Mouse (Mus musculus): ENCODE data around the gene Mmp19. TPM values are rescaled to one million over a fixed set of nuclear protein-coding genes. Genes with fewer than 3 reads are reported as not detected.

Gene Mmp19
- total RNA-seq (2023; ENCODE audit: inconsistent age), result 0.22 to 0.45 TPM in 2 of 4 replicates, not detected in the others

DNA sequence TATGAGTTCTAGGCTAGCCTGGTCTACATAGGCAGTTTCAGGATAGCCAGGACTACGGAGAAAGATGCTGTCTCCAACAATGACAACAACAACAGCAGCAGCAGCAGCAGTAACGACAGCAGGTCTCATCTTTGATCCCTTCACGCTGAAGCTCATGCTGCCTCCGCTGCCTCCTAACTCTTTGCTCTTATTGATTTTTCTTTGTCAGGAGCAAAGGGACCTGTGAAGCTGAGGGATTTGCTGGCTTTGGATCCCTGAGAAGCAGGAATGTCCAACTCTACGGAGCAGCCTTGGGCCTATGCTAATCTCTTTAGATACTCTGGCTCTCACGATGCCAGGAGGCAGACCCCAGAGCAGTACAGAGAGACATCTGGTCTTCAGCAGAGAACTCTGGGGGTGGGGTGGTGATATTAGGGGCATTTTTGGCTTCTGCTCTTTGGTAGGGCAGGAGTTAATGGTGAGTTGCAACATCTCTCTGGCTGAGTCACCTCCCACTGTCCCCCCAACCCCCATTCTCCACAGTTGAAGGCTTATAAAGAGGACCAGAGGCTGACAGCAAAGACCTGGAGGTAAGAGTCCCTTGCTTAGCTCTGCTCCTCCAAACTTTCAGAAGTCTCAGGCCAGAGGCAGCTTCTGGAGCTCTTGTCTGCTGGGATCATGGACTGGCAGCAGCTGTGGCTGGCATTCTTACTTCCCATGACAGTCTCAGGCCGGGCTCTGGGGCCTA is at the start of gene Mmp19:
TSS of gene Mmp19 (plus strand) at position 513 of the 727 bp plus-strand sequence.

DNA sequence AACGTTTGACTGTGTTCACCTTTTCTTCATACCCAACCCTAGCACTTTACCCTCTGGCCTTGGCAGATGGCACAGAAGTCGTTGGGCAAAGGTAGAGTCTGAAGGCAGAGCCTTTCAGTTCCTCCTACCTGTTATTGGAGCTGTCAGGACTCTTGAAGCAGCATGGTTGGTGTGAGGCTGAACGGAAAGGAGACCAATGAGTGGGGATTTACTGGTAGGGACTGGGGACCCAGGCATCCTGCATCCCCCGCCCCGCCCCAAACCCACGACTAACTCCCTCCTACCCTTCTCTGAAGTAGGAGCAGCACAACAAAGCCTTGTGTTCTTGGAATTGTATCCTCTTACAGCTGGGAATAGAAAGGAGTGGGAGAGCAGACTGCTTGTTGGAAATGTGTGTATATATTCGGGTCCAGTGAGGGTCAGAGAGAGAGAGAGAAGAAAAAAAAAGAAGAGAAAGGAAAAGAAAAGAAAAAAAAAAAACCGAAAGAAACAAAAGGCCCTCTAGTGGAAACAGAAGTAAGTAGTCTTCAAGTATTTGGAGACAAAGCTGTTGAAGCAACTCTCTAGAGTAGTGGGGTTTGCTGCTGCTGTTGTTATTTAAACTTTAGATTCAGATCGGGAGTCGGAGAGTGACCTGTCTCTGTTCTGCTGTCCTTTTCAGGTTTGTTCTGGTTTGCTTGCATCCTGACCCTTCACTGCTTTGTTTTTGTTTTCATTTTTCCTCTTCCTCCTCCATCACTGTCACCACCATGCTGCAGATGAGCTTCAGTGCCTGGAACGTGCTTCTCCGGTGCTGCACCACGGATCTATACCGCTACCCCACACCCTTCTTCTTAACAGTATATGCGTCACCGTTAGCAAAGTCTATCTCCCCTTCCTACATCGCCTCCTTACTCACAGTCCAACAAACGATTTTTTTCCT is 45.8 kb upstream of the Mmp19 start, which contains the start of gene Dgka:
TSS of gene Dgka (minus strand) at position 176 of the 922 bp plus-strand sequence.

DNA sequence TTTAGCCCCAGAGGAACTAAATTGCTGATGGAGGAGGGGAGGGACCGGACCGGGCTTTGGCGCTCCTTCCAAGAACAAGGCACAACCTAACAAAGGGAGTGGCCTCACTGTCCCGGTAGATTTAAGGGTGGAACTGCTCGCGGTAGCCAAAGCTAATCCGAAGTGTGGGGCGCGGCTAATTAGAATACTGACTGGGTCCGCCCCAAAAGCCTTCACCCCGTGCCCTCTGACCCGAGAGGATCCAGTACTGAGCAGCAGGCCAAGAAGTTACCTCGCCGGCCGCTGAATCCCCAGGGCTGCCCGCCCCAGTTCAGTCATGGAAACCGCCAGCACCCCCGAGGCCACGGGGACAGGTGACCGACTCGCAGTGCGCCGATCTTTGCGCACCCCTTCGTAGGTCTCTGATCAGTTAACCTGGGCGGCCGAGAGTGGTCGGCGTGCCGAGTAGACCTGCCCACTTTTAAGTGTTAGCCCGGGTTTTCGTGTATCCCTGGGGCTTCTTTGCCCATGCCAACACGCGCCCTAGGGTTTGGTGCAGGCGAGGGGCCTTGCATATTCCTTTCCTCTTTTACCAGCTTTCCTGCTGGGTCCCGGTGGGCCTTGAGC is 43.0 kb upstream of the Mmp19 start, which contains the start of gene Pym1:
TSS of gene Pym1 (plus strand) at position 244 of the 606 bp plus-strand sequence.

DNA sequence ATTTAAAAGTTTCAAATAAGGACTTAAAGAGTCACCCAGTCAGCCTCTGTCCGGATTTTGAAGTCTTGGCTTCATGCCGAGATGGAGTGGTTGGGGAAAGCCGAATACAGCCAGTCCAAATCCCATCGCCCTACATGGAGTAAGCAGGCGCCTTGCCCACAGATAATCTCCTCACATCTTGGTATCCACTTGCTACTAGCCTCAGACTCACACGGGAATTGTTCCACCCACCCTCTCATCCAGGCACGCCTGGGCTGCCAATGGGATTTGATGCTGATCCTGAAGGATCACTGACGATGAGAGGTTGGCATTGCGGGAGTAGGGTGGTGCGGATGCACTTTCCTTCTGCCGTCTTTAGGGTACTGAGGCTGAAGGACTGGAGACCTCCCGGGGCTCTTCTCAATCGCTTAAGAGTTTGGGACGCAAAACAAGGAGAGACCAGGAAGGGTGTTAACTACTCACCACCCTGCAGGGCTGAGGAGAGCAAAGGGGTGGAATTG is 13.1 kb downstream of the Mmp19 start, which contains the start of gene Dnajc14:
TSS of gene Dnajc14 (plus strand) at position 292 of the 500 bp plus-strand sequence.

DNA sequence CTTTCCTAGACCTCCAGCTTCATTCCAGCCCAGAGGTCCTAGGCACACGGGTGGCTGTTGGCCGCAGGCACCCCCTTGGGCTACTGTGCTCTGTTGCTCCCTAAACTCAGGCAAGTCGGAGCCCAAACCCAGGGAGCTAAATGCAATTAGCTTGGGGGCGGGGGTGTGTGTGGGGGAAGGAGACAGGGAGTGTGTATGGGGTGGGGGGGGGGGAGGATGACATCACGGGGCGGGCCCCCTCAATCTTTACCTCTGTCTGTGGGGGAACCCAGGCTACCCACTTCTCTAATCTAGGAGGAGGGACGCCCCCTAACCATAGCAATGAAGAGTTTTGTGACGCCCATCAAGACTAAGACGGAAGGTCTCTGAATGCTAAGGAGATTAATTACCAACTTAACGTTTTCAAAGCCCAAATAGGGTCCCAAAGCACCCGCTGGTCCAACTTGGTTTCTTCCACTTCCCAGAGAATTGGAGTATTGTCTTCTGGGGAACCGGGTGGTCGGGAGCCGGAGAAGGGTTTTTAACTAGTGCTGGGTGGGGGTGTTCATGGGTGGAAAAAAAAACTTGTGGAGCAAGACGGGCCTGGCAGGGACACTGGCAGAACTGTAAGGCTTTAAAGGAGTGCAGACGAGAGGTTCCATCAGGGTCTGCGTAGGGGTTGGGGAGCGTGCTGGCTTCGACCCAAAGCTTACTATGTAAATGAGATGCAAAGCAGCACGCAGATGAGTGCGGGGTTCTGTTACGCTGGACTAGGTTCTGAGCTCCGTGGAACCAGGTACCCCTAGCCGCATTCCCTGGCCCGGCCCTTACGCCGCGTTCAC is 13.8 kb downstream of the Mmp19 start, which contains the start of gene Tmem198b:
TSS of gene Tmem198b (minus strand) at position 100 of the 821 bp plus-strand sequence.

DNA sequence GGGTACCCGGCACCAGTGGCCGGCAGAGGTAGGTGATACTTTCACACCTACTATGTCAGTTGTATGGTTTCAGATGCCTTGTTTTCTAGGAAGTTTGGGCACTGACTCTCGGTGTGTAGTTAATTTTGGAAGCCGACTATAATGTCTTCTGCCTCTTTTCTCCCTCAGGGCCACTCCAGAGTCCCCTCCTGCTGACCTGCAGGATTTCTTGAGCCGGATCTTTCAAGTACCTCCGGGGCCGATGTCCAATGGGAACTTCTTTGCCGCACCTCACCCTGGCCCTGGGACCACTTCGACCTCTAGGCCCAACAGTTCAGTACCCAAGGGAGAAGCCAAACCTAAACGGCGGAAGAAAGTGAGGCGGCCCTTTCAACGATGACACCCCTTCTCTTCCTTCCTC is 26.3 kb downstream of the Mmp19 start, which contains the start of gene Sarnp:
TSS of gene Sarnp (plus strand) at position 301 of the 400 bp plus-strand sequence.

DNA sequence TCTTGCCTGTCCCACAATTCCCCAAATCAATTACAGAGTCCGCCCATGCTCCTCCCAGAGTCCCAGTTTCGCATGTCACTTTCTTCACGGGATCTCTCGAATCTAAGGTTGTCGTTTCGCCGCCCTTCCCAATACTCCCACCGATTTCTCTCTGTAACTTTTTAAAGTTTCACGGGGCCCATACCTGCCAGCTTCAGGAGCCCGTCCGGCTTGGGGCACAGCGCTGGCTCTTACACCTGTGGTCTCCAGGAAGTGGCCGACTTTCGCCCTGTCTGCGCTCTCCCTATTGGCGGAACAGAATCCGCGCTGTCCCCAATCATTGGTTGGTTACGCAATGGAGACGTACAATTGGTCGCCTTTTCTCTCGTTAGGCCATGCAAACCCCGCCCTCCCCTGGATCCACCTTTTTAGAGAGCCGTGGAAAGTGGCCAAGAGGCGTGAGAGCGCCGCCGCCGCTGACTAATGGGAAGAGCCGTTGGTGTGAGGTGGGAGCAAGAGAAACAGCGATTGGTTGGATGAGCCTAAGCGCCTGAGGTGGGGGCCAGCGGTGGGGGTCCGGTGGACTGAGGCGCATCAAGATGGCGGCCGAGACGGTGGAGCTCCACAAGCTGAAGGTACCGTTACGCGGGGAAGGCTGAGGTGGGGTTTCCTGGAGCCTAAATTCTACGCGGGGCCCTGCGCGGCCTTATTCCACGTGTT is 30.8 kb downstream of the Mmp19 start, which contains the start of gene Ormdl2:
TSS of gene Ormdl2 (minus strand) at position 288 of the 699 bp plus-strand sequence.

Other genes with a start within 250 kb of the Mmp19 start
- gene Zc3h10, start 243.1 kb upstream of the Mmp19 start, total RNA-seq (2023; ENCODE audit: inconsistent age), result 80.4 to 85.9 TPM (median 83.5 TPM) in 4 replicates
- 3,879 to 4,089 TPM (median 3,915 TPM) in 4 replicates for gene Rpl41, start 241.6 kb upstream of the Mmp19 start, total RNA-seq (2023; ENCODE audit: inconsistent age)
- 78.9 to 84.1 TPM (median 82.9 TPM) in 4 replicates for gene Pa2g4, start 224.9 kb upstream of the Mmp19 start, total RNA-seq (2023; ENCODE audit: inconsistent age)
- 1.1 to 1.3 TPM (median 1.1 TPM) in 4 replicates for gene Erbb3, start 201.3 kb upstream of the Mmp19 start, total RNA-seq (2023; ENCODE audit: inconsistent age)
- 1,201 to 1,335 TPM (median 1,220 TPM) in 4 replicates for gene Rps26, start 164.2 kb upstream of the Mmp19 start, total RNA-seq (2023; ENCODE audit: inconsistent age)
- gene Ikzf4, start 144.9 kb upstream of the Mmp19 start, total RNA-seq (2023; ENCODE audit: inconsistent age), result 0.15 TPM in 1 of 4 replicates, not detected in the others
- 7.2 to 8.1 TPM (median 7.7 TPM) in 4 replicates for gene Suox, start 116.8 kb upstream of the Mmp19 start, total RNA-seq (2023; ENCODE audit: inconsistent age)
- 61.7 to 64.7 TPM (median 62.8 TPM) in 4 replicates for gene Rab5b, start 94.6 kb upstream of the Mmp19 start, total RNA-seq (2023; ENCODE audit: inconsistent age)
- 0.54 to 0.83 TPM (median 0.67 TPM) in 4 replicates for gene Pmel, start 86.7 kb upstream of the Mmp19 start, total RNA-seq (2023; ENCODE audit: inconsistent age)
- gene Cdk2, start 85.9 kb upstream of the Mmp19 start, total RNA-seq (2023; ENCODE audit: inconsistent age), result 44.0 to 57.4 TPM (median 48.5 TPM) in 4 replicates
- gene Dgka, start 46.1 kb upstream of the Mmp19 start, total RNA-seq (2023; ENCODE audit: inconsistent age), result 175 to 191 TPM (median 178 TPM) in 4 replicates
- 43.4 to 50.0 TPM (median 45.3 TPM) in 4 replicates for gene Pym1, start 43.0 kb upstream of the Mmp19 start, total RNA-seq (2023; ENCODE audit: inconsistent age)
- gene Dnajc14, start 13.2 kb downstream of the Mmp19 start, total RNA-seq (2023; ENCODE audit: inconsistent age), result 65.7 to 75.8 TPM (median 70.4 TPM) in 4 replicates
- 12.1 to 19.1 TPM (median 15.0 TPM) in 4 replicates for gene Tmem198b, start 13.5 kb downstream of the Mmp19 start, total RNA-seq (2023; ENCODE audit: inconsistent age)
- 52.3 to 61.0 TPM (median 54.7 TPM) in 4 replicates for gene Sarnp, start 26.4 kb downstream of the Mmp19 start, total RNA-seq (2023; ENCODE audit: inconsistent age)
- gene Ormdl2, start 30.7 kb downstream of the Mmp19 start, total RNA-seq (2023; ENCODE audit: inconsistent age), result 22.4 to 30.5 TPM (median 24.3 TPM) in 4 replicates
- gene Gdf11, start 100.8 kb downstream of the Mmp19 start, total RNA-seq (2023; ENCODE audit: inconsistent age), result 44.2 to 51.2 TPM (median 46.3 TPM) in 4 replicates
- 0.69 to 1.4 TPM (median 0.78 TPM) in 4 replicates for gene Cd63, start 110.1 kb downstream of the Mmp19 start, total RNA-seq (2023; ENCODE audit: inconsistent age)
- gene Rdh5, start 132.0 kb downstream of the Mmp19 start, total RNA-seq (2023; ENCODE audit: inconsistent age), result 3.0 to 10.6 TPM (median 5.9 TPM) in 4 replicates
- gene Bloc1s1, start 133.1 kb downstream of the Mmp19 start, total RNA-seq (2023; ENCODE audit: inconsistent age), result 63.6 to 81.0 TPM (median 80.3 TPM) in 4 replicates
- not detected in 4 replicates for gene Itga7, start 142.9 kb downstream of the Mmp19 start, total RNA-seq (2023; ENCODE audit: inconsistent age)
- not detected in 4 replicates for gene Mettl7b, start 170.1 kb downstream of the Mmp19 start, total RNA-seq (2023; ENCODE audit: inconsistent age)
- gene Olfr9, start 198.5 kb downstream of the Mmp19 start, total RNA-seq (2023; ENCODE audit: inconsistent age), result not detected in 4 replicates
- gene Olfr763, start 219.9 kb downstream of the Mmp19 start, total RNA-seq (2023; ENCODE audit: inconsistent age), result not detected in 4 replicates
- gene Olfr764-ps1, start 249.0 kb downstream of the Mmp19 start, total RNA-seq (2023; ENCODE audit: inconsistent age), result not detected in 4 replicates

Data from B cell, adult (primary cell).